Mouse (Mus musculus): ENCODE data around the gene Ctdspl2.

DNA sequence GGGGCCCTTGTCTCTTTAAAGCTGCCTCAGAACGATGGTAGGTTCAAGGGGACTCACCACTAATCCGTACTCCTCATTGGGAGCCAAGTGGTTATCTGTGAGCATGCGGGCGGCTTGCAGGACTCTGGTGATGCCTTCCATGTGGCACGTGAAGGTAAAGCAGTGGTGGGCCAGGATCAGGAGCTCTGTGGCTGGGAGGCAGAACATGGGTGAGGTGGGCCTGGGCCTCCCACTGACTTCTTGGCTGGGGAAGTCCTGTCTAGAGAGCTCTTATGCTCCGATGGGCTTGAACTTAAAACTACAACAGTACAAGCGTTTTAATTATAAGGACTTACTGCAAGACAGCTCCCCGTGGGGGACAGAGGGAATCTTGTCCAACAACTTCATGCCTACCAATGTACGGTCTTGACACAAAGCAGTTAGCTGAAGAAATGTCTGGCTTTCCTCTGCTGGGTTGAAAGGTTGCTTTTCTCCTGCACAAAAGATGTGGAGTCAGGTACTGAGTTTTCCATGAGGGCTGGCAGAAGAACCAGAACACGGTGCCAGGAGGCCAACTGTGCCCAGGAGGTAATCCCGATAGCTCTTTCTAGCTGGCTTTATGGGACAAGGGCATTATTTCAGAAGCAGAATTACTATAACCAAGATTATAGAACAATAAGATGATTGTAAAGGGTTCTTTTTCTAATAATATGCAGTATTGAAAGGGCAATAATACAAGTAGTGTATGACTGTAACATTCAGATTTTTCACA lies 103.7 kb downstream of the Ctdspl2 start:
- TF ChIP-seq CTCF (IDR thresholded peaks at IDR 0.05; ENCODE audit: borderline replicate concordance, control insufficient read depth, extremely low read depth, insufficient read depth, low read length, poor library complexity) (no peak), POLR2A (IDR thresholded peaks at IDR 0.05; ENCODE audit: control insufficient read depth, extremely low read depth, insufficient read depth, low read length, poor library complexity) (no peak)
